8 mouse cellular contexts compared by ENCODE assay signal in the genomic region with DNA sequence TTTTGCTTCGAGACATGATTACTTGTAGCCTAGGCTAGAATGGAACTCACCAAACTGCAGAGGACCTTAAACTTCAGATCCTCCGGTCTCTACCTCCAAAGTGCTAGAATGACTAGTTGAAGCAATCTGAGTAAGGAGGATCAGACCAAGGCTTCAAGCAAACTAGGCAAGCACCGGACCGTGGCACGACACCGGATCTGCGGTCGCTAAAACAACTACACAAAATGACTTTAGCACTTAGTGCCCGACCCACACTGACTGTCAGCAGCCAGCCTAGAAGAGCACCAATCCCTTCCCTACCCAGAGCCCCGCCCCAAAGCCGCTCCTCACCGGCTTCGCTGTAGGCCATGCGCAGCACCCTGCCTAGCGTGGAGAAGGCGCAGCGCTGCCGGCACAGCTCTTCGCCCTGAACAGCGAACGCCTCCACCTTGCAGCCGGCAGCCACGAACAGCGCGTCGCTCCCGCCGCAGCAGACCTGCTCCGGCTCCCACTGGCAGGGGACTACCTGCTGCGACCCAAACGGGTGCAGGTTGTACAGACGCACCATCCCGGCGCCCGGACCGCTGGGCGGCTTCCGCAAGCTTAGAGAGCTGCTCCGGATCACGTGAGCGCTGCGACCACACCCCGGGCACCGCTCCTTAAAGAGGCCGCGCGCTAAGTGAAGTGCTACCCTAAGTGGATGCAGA. TPM values are rescaled to one million over a fixed set of nuclear protein-coding genes. Genes with fewer than 3 reads are reported as not detected.
DNase-seq lines count a peak whose midpoint lies in the region; ATAC-seq lines count a peak whose summit lies in the region.

Hps3 (minus strand) TSS at position 597 of the 686 bp plus-strand sequence.

- under 1% methylated on average over 45 of the region's 47 CpGs for WGBS in hindbrain, embryonic 12.5 days

- ATAC-seq in hindbrain, embryonic 12.5 days (ENCODE audit: low FRiP score), result peak; percentile 100

- no peaks in the 10 kb centered on the region for H3K36me3 ChIP-seq in hindbrain, embryonic 12.5 days

- peak within 1 kb of the TSS; percentile 83 for H3K4me3 ChIP-seq in hindbrain, embryonic 12.5 days

- H3K27ac ChIP-seq in hindbrain, embryonic 12.5 days, result peak within 1 kb of the TSS; percentile 79

- peaks cover 8% of the 10 kb centered on the region for H3K4me1 ChIP-seq in hindbrain, embryonic 12.5 days

- H3K9ac ChIP-seq in hindbrain, embryonic 12.5 days, result peak within 1 kb of the TSS; percentile 74

- peak within 1 kb of the TSS; percentile 80 for H3K4me2 ChIP-seq in hindbrain, embryonic 12.5 days (replicated peaks)

- DNase-seq in Muller cell, postnatal 12 days (ENCODE audit: inconsistent ontology term), result peak; percentile 89
- peak; percentile 87 for DNase-seq in cerebellum, adult 9-11 months
- peak; percentile 73 to 85 for DNase-seq in frontal cortex, postnatal 10 days (ENCODE audit: low spot score in 2 of 2)
- peak; percentile 73 to 86 for DNase-seq in layer of hippocampus, postnatal 25 days (ENCODE audit: extremely low spot score in 1 of 2, low spot score in 1 of 2)
- peak; percentile 91 for DNase-seq in lung, postnatal 25 days (ENCODE audit: low spot score)
- peak; percentile 84 for DNase-seq in retina, embryonic 14.5 days (ENCODE audit: low spot score)
- peak; percentile 89 for DNase-seq in thymus, postnatal 4 days

- H3K27me3 ChIP-seq in hindbrain, embryonic 12.5 days, result no peaks in the 10 kb centered on the region

- no peaks in the 10 kb centered on the region for H3K9me3 ChIP-seq in hindbrain, embryonic 12.5 days (replicated peaks)

RNA-seq across cellular contexts. Expression of gene Hps3, which starts in this region (rescaled TPM):
- polyA plus RNA-seq in hindbrain, embryonic 12.5 days (2016; fragmentation: Nextera tagmentation; extraction: Ambion mirVana), result 13.6 and 14.0 TPM in 2 replicates
- total RNA-seq in layer of hippocampus, postnatal 25 days (2021), result 10 to 100 TPM; 17.0 to 18.9 TPM

Comparison
In these comparisons a context has a peak if more than half of its experiments do, and no peak if none do; other contexts are left out.
1. Peak in every context shown above with its lines: DNase-seq, ATAC-seq, H3K4me3 ChIP-seq and H3K27ac ChIP-seq.